Mouse (Mus musculus) CH12.LX (cell line): ENCODE results near the gene 4930404N11Rik. TPM values are rescaled to one million over a fixed set of nuclear protein-coding genes. Genes with fewer than 3 reads are reported as not detected.

Experiments used
- DNase-seq: peaks from one replicate; pipeline ENCODE4 v3.0.0-alpha.2; 2013; ENCODE audit errors: extremely low read depth
- H3K27ac ChIP-seq: 2 replicates; pipeline ENCODE4 v1.5.1; 2012; ENCODE audit warnings: low read depth, mild to moderate bottlenecking, control low read depth, moderate library complexity; ENCODE audit not compliant: insufficient read depth
- H3K27me3 ChIP-seq: replicated peaks from 2 replicates; pipeline ENCODE3; 2012; ENCODE audit warnings: inconsistent platforms
- H3K36me3 ChIP-seq, 2 experiments: replicated peaks in 1 of 2; 2 replicates each; pipeline versions ENCODE3 to v1.6.1; 2012; ENCODE audit warnings: inconsistent platforms in 1 of 2, low read length in 1 of 2, mild to moderate bottlenecking in 1 of 2, mixed read lengths in 1 of 2, moderate library complexity in 1 of 2; ENCODE audit not compliant: control insufficient read depth in 1 of 2, insufficient read depth in 1 of 2
- H3K4me1 ChIP-seq, 2 experiments: 2 replicates each; pipeline ENCODE4 v1.6.1; 2012; ENCODE audit warnings: inconsistent platforms in 1 of 2, moderate library complexity in 1 of 2; ENCODE audit not compliant: insufficient read depth in 2 of 2, control insufficient read depth in 1 of 2
- H3K4me2 ChIP-seq: 2 replicates; pipeline ENCODE4 v1.6.1; 2012; ENCODE audit warnings: low read depth, mild to moderate bottlenecking, control low read depth; ENCODE audit not compliant: poor library complexity, insufficient read depth, severe bottlenecking
- H3K4me3 ChIP-seq, 3 experiments: fragments of 150-350 bp in 1 of 3; sonication (generic) in 1 of 3; replicated peaks in 1 of 3; 2 replicates each; pipeline versions ENCODE3 to v1.5.1; 2011 to 2012; ENCODE audit warnings: low read depth in 2 of 3, low read length in 2 of 3, mild to moderate bottlenecking in 2 of 3, moderate library complexity in 2 of 3, control low read depth in 1 of 3, improper control_type of control experiment in 1 of 3, inconsistent platforms in 1 of 3, mixed read lengths in 1 of 3; ENCODE audit not compliant: poor library complexity in 1 of 3
- H3K79me2 ChIP-seq: replicated peaks from 2 replicates; pipeline ENCODE4 v1.6.1; 2012; ENCODE audit warnings: mild to moderate bottlenecking, moderate library complexity; ENCODE audit not compliant: control insufficient read depth, poor library complexity, insufficient read depth, severe bottlenecking; ENCODE audit errors: extremely low read depth
- H3K9ac ChIP-seq: 2 replicates; pipeline ENCODE4 v1.6.1; 2012; ENCODE audit warnings: low read depth, mild to moderate bottlenecking, control low read depth, moderate library complexity; ENCODE audit not compliant: insufficient read depth
- H3K9me3 ChIP-seq: replicated peaks from 2 replicates; pipeline ENCODE3; 2012; ENCODE audit warnings: low read length, inconsistent platforms, mixed read lengths
- CHD2 ChIP-seq: IDR thresholded peaks from 2 replicates; pipeline ENCODE4 v1.6.1; 2011; ENCODE audit warnings: low read length, improper control_type of control experiment
- CTCF ChIP-seq, 2 experiments: IDR thresholded peaks in 1 of 2; conservative IDR thresholded peaks in 1 of 2; 2 replicates each; pipeline ENCODE4 v1.5.1; 2011 to 2012; ENCODE audit warnings: low read depth in 2 of 2, low read length in 2 of 2, improper control_type of control experiment in 1 of 2, inconsistent platforms in 1 of 2, mild to moderate bottlenecking in 1 of 2, moderate library complexity in 1 of 2
- E2F4 ChIP-seq: IDR thresholded peaks from 2 replicates; pipeline ENCODE4 v1.6.1; 2011; ENCODE audit warnings: low read depth, low read length, improper control_type of control experiment; ENCODE audit not compliant: insufficient replicate concordance
- ELF1 ChIP-seq: IDR thresholded peaks from 2 replicates; pipeline ENCODE4 v1.6.1; 2014; ENCODE audit warnings: low read depth, mild to moderate bottlenecking, inconsistent platforms, low read length, improper control_type of control experiment
- ETS1 ChIP-seq: conservative IDR thresholded peaks from 2 replicates; pipeline ENCODE4 v1.6.1; 2012; ENCODE audit warnings: low read depth, mild to moderate bottlenecking, inconsistent platforms, low read length, improper control_type of control experiment, moderate library complexity
- IRF4 ChIP-seq: IDR thresholded peaks from 2 replicates; pipeline ENCODE4 v1.6.1; 2014; ENCODE audit warnings: low read depth, mild to moderate bottlenecking, inconsistent platforms, low read length, improper control_type of control experiment
- JUN ChIP-seq: IDR thresholded peaks from 2 replicates; pipeline ENCODE4 v1.6.1; 2011; ENCODE audit warnings: low read depth, mild to moderate bottlenecking, low read length, improper control_type of control experiment, moderate library complexity; ENCODE audit not compliant: insufficient read depth
- JUND ChIP-seq: conservative IDR thresholded peaks from 2 replicates; pipeline ENCODE4 v1.6.1; 2011; ENCODE audit warnings: low read depth, low read length, improper control_type of control experiment
- KAT2A ChIP-seq: IDR thresholded peaks from 2 replicates; pipeline ENCODE4 v1.6.1; 2012; ENCODE audit warnings: low read length, improper control_type of control experiment, inconsistent platforms; ENCODE audit not compliant: insufficient replicate concordance
- MAFK ChIP-seq: IDR thresholded peaks from 2 replicates; pipeline ENCODE4 v1.6.1; 2011; ENCODE audit warnings: low read length, improper control_type of control experiment; ENCODE audit not compliant: insufficient replicate concordance
- MAZ ChIP-seq: IDR thresholded peaks from 2 replicates; pipeline ENCODE4 v1.6.1; 2012; ENCODE audit warnings: low read depth, mild to moderate bottlenecking, inconsistent platforms, low read length, improper control_type of control experiment, moderate library complexity
- MEF2A ChIP-seq: IDR thresholded peaks from 2 replicates; pipeline ENCODE4 v1.6.1; 2014; ENCODE audit warnings: low read depth, mild to moderate bottlenecking, inconsistent platforms, low read length, improper control_type of control experiment, borderline replicate concordance
- MXI1 ChIP-seq: IDR thresholded peaks from 2 replicates; pipeline ENCODE4 v1.6.1; 2011; ENCODE audit warnings: mild to moderate bottlenecking, low read depth, low read length, improper control_type of control experiment
- NELFE ChIP-seq: IDR thresholded peaks from 2 replicates; pipeline ENCODE4 v1.6.1; 2011; ENCODE audit warnings: low read depth, low read length, improper control_type of control experiment
- NRF1 ChIP-seq: IDR thresholded peaks from 2 replicates; pipeline ENCODE4 v1.6.1; 2014; ENCODE audit warnings: low read depth, mild to moderate bottlenecking, inconsistent platforms, low read length, improper control_type of control experiment, moderate library complexity
- PAX5 ChIP-seq: IDR thresholded peaks from 2 replicates; pipeline ENCODE4 v1.6.1; 2012; ENCODE audit warnings: low read length, inconsistent platforms, mixed read lengths
- POLR2A ChIP-seq: IDR thresholded peaks from 2 replicates; pipeline ENCODE4 v1.6.1; 2011; ENCODE audit warnings: low read depth, mild to moderate bottlenecking, improper control_type of control experiment, low read length
- POLR2AphosphoS2 ChIP-seq: IDR thresholded peaks from 2 replicates; pipeline ENCODE4 v1.6.1; 2011; ENCODE audit warnings: low read depth, low read length, improper control_type of control experiment
- RAD21 ChIP-seq: IDR thresholded peaks from 2 replicates; pipeline ENCODE4 v1.6.1; 2011; ENCODE audit warnings: low read depth, mild to moderate bottlenecking, low read length, improper control_type of control experiment, moderate library complexity
- RCOR1 ChIP-seq: conservative IDR thresholded peaks from 2 replicates; pipeline ENCODE4 v1.6.1; 2012; ENCODE audit warnings: low read depth, mild to moderate bottlenecking, inconsistent platforms, low read length, improper control_type of control experiment
- SIN3A ChIP-seq: IDR thresholded peaks from 2 replicates; pipeline ENCODE4 v1.6.1; 2012; ENCODE audit warnings: low read length, improper control_type of control experiment, inconsistent platforms
- SMC3 ChIP-seq: IDR thresholded peaks from 2 replicates; pipeline ENCODE4 v1.6.1; 2011; ENCODE audit warnings: low read depth, low read length, improper control_type of control experiment
- TCF12 ChIP-seq: IDR thresholded peaks from 2 replicates; pipeline ENCODE4 v1.6.1; 2014; ENCODE audit warnings: low read depth, mild to moderate bottlenecking, inconsistent platforms, low read length, improper control_type of control experiment
- USF2 ChIP-seq: conservative IDR thresholded peaks from 2 replicates; pipeline ENCODE4 v1.6.1; 2011; ENCODE audit warnings: low read depth, low read length, improper control_type of control experiment
- ZC3H11A ChIP-seq: IDR thresholded peaks from 2 replicates; pipeline ENCODE4 v1.6.1; 2012; ENCODE audit warnings: low read depth, mild to moderate bottlenecking, inconsistent platforms, low read length, improper control_type of control experiment
- ZMIZ1 ChIP-seq: IDR thresholded peaks from 2 replicates; pipeline ENCODE4 v1.6.1; 2012; ENCODE audit warnings: low read depth, mild to moderate bottlenecking, inconsistent platforms, low read length, improper control_type of control experiment
- dilution Hi-C: fragments of 300-500 bp; cut with MboI; formaldehyde crosslinking; loops from 2 replicates; pipeline ENCODE4 v1.14.3; 2020; ENCODE audit warnings: low sequenced_read_pairs; ENCODE audit not compliant: extremely low pct_unique_long_range_greater_than_20kb, extremely low pct_ligation_motif_present
- in situ Hi-C: fragments of 300-500 bp; cut with MboI; formaldehyde crosslinking; loops from 3 replicates; pipeline ENCODE4 v1.14.3; 2019; ENCODE audit warnings: low sequenced_read_pairs, low pct_ligation_motif_present, low pct_unique_long_range_greater_than_20kb, mixed read lengths
- polyA plus RNA-seq: library from polyadenylated mRNA; unstranded; fragments of >175 nt; gene quantifications from 2 replicates; pipeline ENCODE4 v1.2.1, GENCODE M21; 2012; ENCODE audit warnings: low read depth; ENCODE audit not compliant: insufficient read length
- total RNA-seq, 2 experiments: library from RNA; depleted of rRNA; stranded (reverse); fragments of 300-350 nt in 1 of 2; fragments of >200 nt in 1 of 2; gene quantifications; 2 replicates each; pipeline ENCODE4 v1.2.3; 2012 to 2014

4930404N11Rik gene
- total and polyA plus RNA-seq, 3 experiments = 0.23 to 5.2 (median 2.7) TPM

GRCm38 (mm10) chr10:81355533-81355932 is 10.1 kb downstream of the 4930404N11Rik start:
- dilution Hi-C loops = no loop called here
- Histone ChIP-seq H3K4me2 (no peak overlapping the region), H3K4me1 (peaks cover 22 to 65% of the 10 kb centered on the region in 2 experiments), H3K79me2 (no peaks in the 10 kb centered on the region; the same call in 1 of the 2 replicates), H3K4me3 (no peak overlapping the region), H3K9me3 (no peaks in the 10 kb centered on the region), H3K27ac (no peak overlapping the region), H3K9ac (no peak overlapping the region)
- TF ChIP-seq RAD21 (no peak), MEF2A (no peak), POLR2A (no peak), MXI1 (no peak), MAZ (no peak), SMC3 (no peak), CHD2 (no peak), KAT2A (no peak), RCOR1 (no peak), CTCF (conservative IDR thresholded peaks at IDR 0.05 in 1 of 2, IDR thresholded peaks at IDR 0.05 in 1 of 2; ENCODE audit: low read depth in 2 of 2, low read length in 2 of 2) (no peak), MAFK (no peak), ETS1 (no peak), JUND (no peak), POLR2AphosphoS2 (no peak), E2F4 (no peak), ELF1 (no peak), PAX5 (no peak)
- TF ChIP-seq, all 38 proteins: peak for 0
- Histone ChIP-seq H3K36me3 (peaks cover 4 to 12% of the 10 kb centered on the region in 2 experiments), H3K27me3 (no peaks in the 10 kb centered on the region)
- in situ Hi-C loops = loop anchor here (10.0 kb wide), 1 partner anchor 161 kb away; no protein-coding TSS in a partner anchor
- DNase-seq = no peak

DNA sequence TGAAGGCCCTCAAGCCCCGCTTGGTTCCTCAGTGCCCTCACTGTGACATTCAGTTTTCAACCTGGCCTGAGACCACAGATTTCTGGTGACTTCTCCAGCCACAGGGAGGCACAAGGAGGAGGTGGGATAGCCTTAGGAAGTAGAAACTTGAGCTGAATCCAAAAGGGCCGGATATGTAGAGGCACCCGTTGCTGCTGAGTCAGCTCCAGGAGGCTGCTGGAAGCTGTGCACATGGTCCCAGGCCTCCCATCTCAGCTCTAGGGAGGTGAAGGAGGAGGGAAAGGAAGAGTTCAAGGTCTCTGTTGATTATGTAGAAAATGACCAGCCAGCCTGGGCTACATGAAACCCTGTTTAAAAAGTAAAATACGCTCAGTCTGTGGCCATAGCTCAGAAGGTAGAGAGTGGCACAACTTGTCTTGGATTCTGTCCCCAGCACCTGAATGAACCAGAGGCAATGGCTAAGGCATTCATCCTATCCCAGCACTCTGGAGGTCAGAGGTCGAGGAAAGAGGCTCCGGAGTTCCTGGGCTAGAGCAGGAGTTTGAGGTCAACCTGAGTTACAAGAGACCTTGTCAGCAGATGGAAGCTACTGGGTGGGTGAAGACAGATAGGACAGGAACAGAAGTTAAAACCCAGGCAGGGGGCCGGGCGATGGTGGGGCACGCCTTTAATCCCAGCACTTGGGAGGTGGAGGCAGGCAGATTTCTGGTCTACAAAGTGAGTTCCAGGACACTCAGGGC is 10.7 kb downstream of the 4930404N11Rik start:
- DNase-seq = no peak
- Histone ChIP-seq H3K27me3 (no peaks in the 10 kb centered on the region), H3K79me2 (no peaks in the 10 kb centered on the region; the same call in 1 of the 2 replicates), H3K9ac (no peak overlapping the region), H3K36me3 (peaks cover 2 to 7% of the 10 kb centered on the region in 2 experiments), H3K4me1 (peaks cover 19 to 61% of the 10 kb centered on the region in 2 experiments), H3K27ac (no peak overlapping the region), H3K4me2 (no peak overlapping the region), H3K4me3 (no peak overlapping the region), H3K9me3 (no peaks in the 10 kb centered on the region)
- in situ Hi-C loops (loop anchor here (10.0 kb wide), 1 partner anchor 160 kb away; no protein-coding TSS in a partner anchor), dilution Hi-C loops (no loop called here)
- TF ChIP-seq ZC3H11A (no peak), MXI1 (no peak), NRF1 (no peak), JUND (no peak), RCOR1 (no peak), POLR2A (no peak), POLR2AphosphoS2 (no peak), KAT2A (no peak), USF2 (no peak), MAZ (no peak), ZMIZ1 (no peak), ELF1 (no peak), NELFE (no peak), SIN3A (no peak), TCF12 (no peak), IRF4 (no peak), JUN (no peak)
